Mouse (Mus musculus) bone marrow macrophage, adult 2 months (primary cell): ENCODE results near the gene Myof.

Experiments
- CTCF ChIP-seq: IDR thresholded peaks from 2 replicates; pipeline ENCODE4 v1.5.1; 2012; ENCODE audit warnings: low read depth, mild to moderate bottlenecking, low read length, moderate library complexity
- POLR2A ChIP-seq: IDR thresholded peaks from 2 replicates; pipeline ENCODE4 v1.6.1; 2012; ENCODE audit warnings: mild to moderate bottlenecking, low read depth, low read length, borderline replicate concordance

DNA sequence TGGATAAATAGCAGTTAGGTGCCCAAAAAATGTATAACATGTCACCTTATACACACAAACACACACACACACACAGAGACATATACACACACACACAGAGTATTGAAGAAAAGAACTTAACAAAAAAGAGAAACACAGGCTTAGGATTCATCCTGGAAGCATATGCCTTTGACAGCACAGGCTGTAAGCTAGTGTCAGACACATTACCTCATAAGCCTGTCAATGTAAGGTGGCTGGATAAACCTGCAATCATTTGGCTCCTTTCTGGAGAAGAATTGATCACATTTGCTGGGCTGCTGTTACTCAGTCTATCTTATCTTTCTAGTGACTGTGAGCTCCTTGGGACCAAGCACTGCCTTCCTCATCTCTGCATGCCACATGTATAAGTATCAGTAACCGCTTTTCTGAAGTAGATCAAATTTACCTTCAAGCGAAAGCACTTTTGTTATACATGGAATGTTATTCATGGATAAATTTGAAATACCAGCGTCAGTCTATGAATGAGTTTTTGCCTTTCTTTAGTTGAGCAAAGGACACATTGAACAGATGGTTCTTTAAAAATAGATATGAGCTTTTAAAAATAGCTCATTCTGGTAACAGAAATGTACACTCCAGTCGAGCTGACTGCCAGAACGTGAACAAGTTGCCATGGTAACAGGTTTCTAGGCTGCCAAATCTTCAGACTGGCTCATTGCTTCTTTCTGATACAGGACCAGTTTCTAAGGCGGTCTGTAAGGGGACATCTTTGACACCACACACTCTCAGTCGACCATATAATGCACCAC is 51.8 kb downstream of the Myof start:
- TF ChIP-seq CTCF = no peak
- no peak for TF ChIP-seq POLR2A
